Mouse (Mus musculus): ENCODE results near the gene Rprd2. TPM values are rescaled to one million over a fixed set of nuclear protein-coding genes. Genes with fewer than 3 reads are reported as not detected.
A peak's percentile ranks its signal among the peaks of the same experiment; 100 is the strongest.

The Rprd2 gene
- total and polyA plus RNA-seq, 3 experiments, result 8.4 to 16.2 (median 12.5) TPM

DNA sequence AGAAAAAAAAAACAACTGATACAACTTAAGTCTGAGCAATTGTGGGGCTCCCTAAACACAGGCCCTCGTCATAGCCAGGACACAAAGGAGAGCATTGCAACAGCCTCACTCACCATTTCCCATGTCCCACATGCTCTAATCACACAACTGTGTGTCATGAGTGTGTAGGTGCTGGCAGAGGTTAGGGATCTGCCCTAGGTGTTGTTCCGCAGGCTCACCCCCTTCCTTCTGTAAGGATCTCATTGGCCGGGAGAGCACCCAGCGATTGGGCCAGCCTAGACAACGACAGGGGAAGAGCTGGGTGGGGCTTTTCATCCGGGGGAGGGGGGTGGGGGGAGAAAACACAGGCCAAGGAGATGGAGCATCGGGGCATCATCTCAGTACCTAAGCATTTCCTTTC lies 44.9 kb upstream of the Rprd2 start:
- dilution Hi-C loops (cut with MboI; ENCODE audit: extremely low pct_ligation_motif_present, extremely low pct_unique_long_range_greater_than_20kb, low sequenced_read_pairs), result no loop called here
- H3K9me3 ChIP-seq (replicated peaks; ENCODE audit: low read length), result no peaks in the 10 kb centered on the region
- no peak for DNase-seq (ENCODE audit: extremely low read depth)
- H3K36me3 ChIP-seq (replicated peaks in 1 of 2; ENCODE audit: control insufficient read depth in 1 of 2, insufficient read depth in 1 of 2, low read length in 1 of 2), result peaks cover 31 to 68% of the 10 kb centered on the region in 2 experiments
- in situ Hi-C loops (cut with MboI; ENCODE audit: low pct_ligation_motif_present, low pct_unique_long_range_greater_than_20kb, low sequenced_read_pairs), result no loop called here
- no peak overlapping the region for H3K4me2 ChIP-seq (ENCODE audit: insufficient read depth, low read depth, poor library complexity, severe bottlenecking)
- no peak overlapping the region for H3K4me3 ChIP-seq (replicated peaks in 1 of 3; ENCODE audit: low read depth in 2 of 3, low read length in 2 of 3, poor library complexity in 1 of 3)
- no peaks in the 10 kb centered on the region for H3K27me3 ChIP-seq (replicated peaks)
- H3K4me1 ChIP-seq (ENCODE audit: control insufficient read depth in 1 of 2, insufficient read depth in 2 of 2), result no peaks in the 10 kb centered on the region
- H3K9ac ChIP-seq (ENCODE audit: insufficient read depth, low read depth), result no peak overlapping the region
- H3K27ac ChIP-seq (ENCODE audit: insufficient read depth, low read depth), result no peak overlapping the region
- H3K79me2 ChIP-seq (replicated peaks; ENCODE audit: control insufficient read depth, extremely low read depth, insufficient read depth, poor library complexity, severe bottlenecking), result peaks cover 4% of the 10 kb centered on the region
- TF ChIP-seq E2F4 (IDR thresholded peaks at IDR 0.05; ENCODE audit: insufficient replicate concordance, low read depth, low read length) (no peak), SMC3 (IDR thresholded peaks at IDR 0.05; ENCODE audit: low read depth, low read length) (no peak), ZNF384 (IDR thresholded peaks at IDR 0.05; ENCODE audit: low read depth, low read length) (no peak), MYC (IDR thresholded peaks at IDR 0.05; ENCODE audit: low read depth, low read length) (no peak), UBTF (IDR thresholded peaks at IDR 0.05; ENCODE audit: low read depth, low read length) (no peak), KAT2A (IDR thresholded peaks at IDR 0.05; ENCODE audit: insufficient replicate concordance, low read length) (no peak), HCFC1 (IDR thresholded peaks at IDR 0.05; ENCODE audit: low read depth, low read length) (no peak), CTCF (conservative IDR thresholded peaks at IDR 0.05 in 1 of 2, IDR thresholded peaks at IDR 0.05 in 1 of 2; ENCODE audit: low read depth in 2 of 2, low read length in 2 of 2) (no peak), BHLHE40 (IDR thresholded peaks at IDR 0.05; ENCODE audit: low read depth, low read length) (no peak), JUN (IDR thresholded peaks at IDR 0.05; ENCODE audit: insufficient read depth, low read depth, low read length) (no peak), PAX5 (IDR thresholded peaks at IDR 0.05; ENCODE audit: low read length) (no peak), ZC3H11A (IDR thresholded peaks at IDR 0.05; ENCODE audit: low read depth, low read length) (no peak), EP300 (IDR thresholded peaks at IDR 0.05; ENCODE audit: low read length) (no peak), NELFE (IDR thresholded peaks at IDR 0.05; ENCODE audit: low read depth, low read length) (no peak), TCF12 (IDR thresholded peaks at IDR 0.05; ENCODE audit: low read depth, low read length) (no peak), USF2 (conservative IDR thresholded peaks at IDR 0.05; ENCODE audit: low read depth, low read length) (no peak), MAZ (IDR thresholded peaks at IDR 0.05; ENCODE audit: low read depth, low read length) (no peak), TBP (conservative IDR thresholded peaks at IDR 0.05; ENCODE audit: low read depth, low read length) (no peak), SIN3A (IDR thresholded peaks at IDR 0.05; ENCODE audit: low read length) (no peak), MAX (IDR thresholded peaks at IDR 0.05; ENCODE audit: low read length) (no peak)

GRCm38 (mm10) chr3:95861796-95862195 lies 43.1 kb upstream of the Rprd2 start:
- Histone ChIP-seq H3K4me3 (replicated peaks in 1 of 3; ENCODE audit: low read depth in 2 of 3, low read length in 2 of 3, poor library complexity in 1 of 3) (no peak overlapping the region), H3K9ac (ENCODE audit: insufficient read depth, low read depth) (no peak overlapping the region), H3K4me2 (ENCODE audit: insufficient read depth, low read depth, poor library complexity, severe bottlenecking) (no peak overlapping the region), H3K9me3 (replicated peaks; ENCODE audit: low read length) (no peaks in the 10 kb centered on the region), H3K27ac (ENCODE audit: insufficient read depth, low read depth) (no peak overlapping the region), H3K79me2 (replicated peaks; ENCODE audit: control insufficient read depth, extremely low read depth, insufficient read depth, poor library complexity, severe bottlenecking) (no peaks in the 10 kb centered on the region; the same call in none of the 2 replicates), H3K27me3 (replicated peaks) (no peaks in the 10 kb centered on the region), H3K36me3 (replicated peaks in 1 of 2; ENCODE audit: control insufficient read depth in 1 of 2, insufficient read depth in 1 of 2, low read length in 1 of 2) (peaks cover 22 to 50% of the 10 kb centered on the region in 2 experiments), H3K4me1 (ENCODE audit: control insufficient read depth in 1 of 2, insufficient read depth in 2 of 2) (no peaks in the 10 kb centered on the region)
- DNase-seq (ENCODE audit: extremely low read depth), result peak; percentile 92
- in situ Hi-C loops (cut with MboI; ENCODE audit: low pct_ligation_motif_present, low pct_unique_long_range_greater_than_20kb, low sequenced_read_pairs), result no loop called here
- dilution Hi-C loops (cut with MboI; ENCODE audit: extremely low pct_ligation_motif_present, extremely low pct_unique_long_range_greater_than_20kb, low sequenced_read_pairs), result no loop called here
- no peak for TF ChIP-seq MEF2A (IDR thresholded peaks at IDR 0.05; ENCODE audit: borderline replicate concordance, low read depth, low read length)
- TF ChIP-seq PAX5 (IDR thresholded peaks at IDR 0.05; ENCODE audit: low read length), result no peak
- no peak for TF ChIP-seq ZNF384 (IDR thresholded peaks at IDR 0.05; ENCODE audit: low read depth, low read length)
- peak; percentile 9; the same call in 1 of the 2 replicates for TF ChIP-seq MAX (IDR thresholded peaks at IDR 0.05; ENCODE audit: low read length)
- TF ChIP-seq EP300 (IDR thresholded peaks at IDR 0.05; ENCODE audit: low read length), result no peak
- TF ChIP-seq BHLHE40 (IDR thresholded peaks at IDR 0.05; ENCODE audit: low read depth, low read length), result no peak
- 0 out of 2 replicates have a peak, but pooled peaks have one; percentile 40 for TF ChIP-seq KAT2A (IDR thresholded peaks at IDR 0.05; ENCODE audit: insufficient replicate concordance, low read length)
- no peak for TF ChIP-seq UBTF (IDR thresholded peaks at IDR 0.05; ENCODE audit: low read depth, low read length)
- TF ChIP-seq HCFC1 (IDR thresholded peaks at IDR 0.05; ENCODE audit: low read depth, low read length), result peak; percentile 20; the same call in 1 of the 2 replicates
- no peak for TF ChIP-seq POLR2A (IDR thresholded peaks at IDR 0.05; ENCODE audit: low read depth, low read length)
- TF ChIP-seq ELF1 (IDR thresholded peaks at IDR 0.05; ENCODE audit: low read depth, low read length), result no peak
- TF ChIP-seq MAZ (IDR thresholded peaks at IDR 0.05; ENCODE audit: low read depth, low read length), result no peak
- TF ChIP-seq MAFK (IDR thresholded peaks at IDR 0.05; ENCODE audit: insufficient replicate concordance, low read length), result no peak
- peak; percentile 76 for TF ChIP-seq SMC3 (IDR thresholded peaks at IDR 0.05; ENCODE audit: low read depth, low read length)
- no peak for TF ChIP-seq RCOR1 (conservative IDR thresholded peaks at IDR 0.05; ENCODE audit: low read depth, low read length)
- no peak for TF ChIP-seq USF1 (IDR thresholded peaks at IDR 0.05; ENCODE audit: low read depth, low read length)
- peak; percentile 83 for TF ChIP-seq RAD21 (IDR thresholded peaks at IDR 0.05; ENCODE audit: low read depth, low read length)
- TF ChIP-seq MXI1 (IDR thresholded peaks at IDR 0.05; ENCODE audit: low read depth, low read length), result no peak
- peak; percentile 55 to 85; a peak in 3 of 4 replicates for TF ChIP-seq CTCF (conservative IDR thresholded peaks at IDR 0.05 in 1 of 2, IDR thresholded peaks at IDR 0.05 in 1 of 2; ENCODE audit: low read depth in 2 of 2, low read length in 2 of 2)
- TF ChIP-seq ETS1 (conservative IDR thresholded peaks at IDR 0.05; ENCODE audit: low read depth, low read length), result no peak
- TF ChIP-seq GABPA (IDR thresholded peaks at IDR 0.05; ENCODE audit: insufficient replicate concordance, low read depth, low read length), result no peak
- TF ChIP-seq TBP (conservative IDR thresholded peaks at IDR 0.05; ENCODE audit: low read depth, low read length), result no peak
- 0 out of 2 replicates have a peak, but pooled peaks have one; percentile 7 for TF ChIP-seq IRF4 (IDR thresholded peaks at IDR 0.05; ENCODE audit: low read depth, low read length)
- peak; percentile 44; the same call in 1 of the 2 replicates for TF ChIP-seq SIN3A (IDR thresholded peaks at IDR 0.05; ENCODE audit: low read length)

All from CH12.LX (cell line).